Mouse (Mus musculus) T-cell, adult 2 months (primary cell): ENCODE measurements around the gene Pitx3.
"Not testable (repeated sequence)": the region's sequence is repeated elsewhere in the genome, so short reads cannot be mapped to it uniquely, and the experiment has no call there.

Source experiments
- DNase-seq: peaks from one replicate; pipeline ENCODE4 v3.0.0; 2022; ENCODE audit warnings: low spot score

Pitx3 gene

DNA sequence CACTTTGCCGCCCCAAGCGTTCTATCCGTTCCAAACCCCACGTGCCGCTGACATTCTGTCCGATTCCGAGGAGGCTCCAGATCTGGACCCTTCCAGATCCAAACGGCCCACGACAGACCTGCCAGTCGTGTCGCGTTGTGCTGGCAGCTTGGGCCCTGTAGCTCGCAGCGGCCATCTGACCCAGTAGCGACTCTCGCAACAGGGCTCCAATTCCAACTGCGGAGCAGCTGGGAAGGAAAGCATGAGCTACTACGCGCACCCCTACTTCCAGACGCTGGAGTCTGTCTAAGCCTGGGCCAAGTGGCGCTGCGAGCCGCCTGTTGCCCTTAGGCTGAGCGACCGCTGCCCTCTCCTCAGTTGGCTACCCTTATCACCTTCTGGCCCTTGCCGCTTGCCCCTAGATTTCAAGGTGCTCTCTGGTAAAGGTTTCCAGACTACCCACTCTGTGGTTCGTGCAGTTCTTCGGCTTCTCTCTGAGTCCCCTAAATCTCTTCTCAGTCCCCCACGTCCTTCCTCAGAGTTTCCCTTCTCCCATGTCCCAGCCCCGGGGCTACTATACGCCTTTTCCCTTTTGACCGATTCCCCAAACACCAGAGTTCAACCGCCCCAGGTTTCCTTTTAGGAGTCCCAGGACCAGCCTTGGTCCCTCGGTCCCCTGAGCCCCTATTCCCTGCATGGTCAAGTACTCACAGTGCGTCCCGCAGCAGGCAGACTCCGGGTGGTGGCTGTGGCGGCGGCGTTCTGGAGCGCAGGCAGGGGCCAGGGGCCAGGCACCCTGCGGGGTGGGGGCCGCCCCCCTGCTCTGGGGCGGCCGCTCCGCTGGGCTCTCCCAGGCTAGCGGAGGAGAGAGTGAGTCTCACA is at the start of gene Pitx3:
Gene Pitx3 (minus strand): TSS at position 816 of the 861 bp plus-strand sequence.
- DNase-seq = no peak

DNA sequence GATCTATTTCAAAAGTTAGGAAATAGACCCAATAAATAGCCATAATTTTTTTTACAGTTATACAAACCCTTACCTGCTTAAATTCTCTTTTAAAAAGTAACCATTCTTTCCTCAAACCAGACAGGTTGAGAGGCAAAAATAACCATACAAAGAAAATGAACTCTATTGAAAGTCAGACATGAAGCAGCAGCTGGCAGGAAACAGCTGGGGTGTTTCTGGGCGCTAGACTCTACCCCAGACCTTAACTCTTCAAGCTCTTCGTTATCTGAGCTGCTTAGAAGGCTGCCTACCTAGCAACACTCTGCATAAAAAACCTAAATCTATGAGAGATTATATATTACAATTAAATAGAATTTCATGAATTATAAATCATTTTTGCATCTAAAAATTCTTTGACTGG is 39.1 kb upstream of the Pitx3 start:
- DNase-seq = no peak

DNA sequence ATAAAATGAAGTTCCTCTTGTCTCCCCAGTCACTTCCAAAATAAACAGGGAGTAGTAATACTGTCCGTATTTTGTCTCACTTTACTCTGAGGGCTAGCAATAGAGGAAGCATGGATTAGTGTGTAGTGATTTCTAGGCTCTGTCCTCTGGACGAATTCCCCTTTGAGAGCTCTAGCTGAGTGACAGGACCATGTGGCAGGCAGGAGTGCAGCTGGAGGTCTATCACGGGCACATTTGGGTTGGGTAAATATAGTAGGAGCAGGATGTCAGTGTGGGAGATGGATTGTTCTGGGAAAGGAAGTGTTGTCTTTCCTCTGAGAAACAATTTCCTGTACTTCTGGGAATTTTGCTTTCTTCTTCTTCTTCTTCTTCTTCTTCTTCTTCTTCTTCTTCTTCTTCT is 38.5 kb upstream of the Pitx3 start:
- DNase-seq = no peak

DNA sequence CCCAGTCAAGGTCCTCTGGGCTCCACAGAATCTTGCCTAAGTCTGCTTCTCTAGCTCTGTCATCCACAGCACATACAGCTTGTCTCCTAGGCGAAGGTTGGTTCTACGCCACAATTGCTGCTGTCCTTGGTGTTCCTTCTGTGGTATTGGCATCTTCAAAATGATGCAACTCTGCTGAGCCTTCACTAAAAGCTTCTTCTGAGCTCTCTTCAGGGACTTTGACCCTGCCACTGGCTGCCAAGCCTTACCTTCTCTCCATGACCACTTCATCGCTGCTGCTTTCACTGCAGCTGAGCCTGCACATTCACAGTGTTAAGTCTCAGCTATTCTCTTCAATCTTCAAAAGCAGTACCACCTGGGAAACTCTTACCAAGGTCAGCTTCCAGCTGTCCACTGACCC is 34.1 kb upstream of the Pitx3 start:
- no peak for DNase-seq

DNA sequence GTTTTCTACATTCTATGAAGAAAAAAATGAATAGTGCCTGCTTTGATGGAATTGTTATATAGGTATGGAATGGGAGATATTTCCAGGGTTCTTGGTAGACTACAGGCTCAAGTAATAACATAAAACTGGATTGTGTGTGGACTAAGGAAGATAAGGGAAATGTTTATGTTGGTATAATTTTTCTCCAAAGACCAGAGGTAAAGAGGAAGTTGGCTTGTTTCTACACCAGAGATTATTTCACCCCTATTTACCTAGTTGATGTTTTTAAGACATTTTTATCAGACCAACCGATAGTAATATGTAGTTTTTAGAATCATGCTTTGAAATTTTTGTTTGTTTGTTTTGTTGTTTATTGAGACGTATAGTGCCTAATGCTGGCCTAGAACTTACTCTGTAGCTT is 32.1 kb upstream of the Pitx3 start:
- DNase-seq = no peak

DNA sequence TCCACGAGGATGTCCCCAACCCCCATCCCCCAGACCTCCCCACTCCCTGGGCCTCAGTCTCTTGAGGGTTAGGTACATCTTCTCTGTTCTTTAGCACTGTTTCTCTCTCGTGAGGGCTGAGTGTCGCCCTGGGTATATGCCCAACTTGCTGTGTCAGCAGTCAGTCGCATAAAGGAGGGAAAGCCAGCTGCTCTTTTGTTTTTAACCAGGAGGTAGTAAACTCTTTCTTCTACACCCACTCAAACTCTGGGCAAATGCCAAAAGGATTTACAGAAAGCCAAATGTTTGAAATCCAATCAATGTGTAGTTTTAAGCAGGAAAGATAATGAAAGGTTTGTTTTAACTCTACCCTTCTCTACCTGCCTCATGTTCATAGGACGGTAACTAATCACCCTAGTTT is 28.9 kb upstream of the Pitx3 start:
- no peak for DNase-seq

DNA sequence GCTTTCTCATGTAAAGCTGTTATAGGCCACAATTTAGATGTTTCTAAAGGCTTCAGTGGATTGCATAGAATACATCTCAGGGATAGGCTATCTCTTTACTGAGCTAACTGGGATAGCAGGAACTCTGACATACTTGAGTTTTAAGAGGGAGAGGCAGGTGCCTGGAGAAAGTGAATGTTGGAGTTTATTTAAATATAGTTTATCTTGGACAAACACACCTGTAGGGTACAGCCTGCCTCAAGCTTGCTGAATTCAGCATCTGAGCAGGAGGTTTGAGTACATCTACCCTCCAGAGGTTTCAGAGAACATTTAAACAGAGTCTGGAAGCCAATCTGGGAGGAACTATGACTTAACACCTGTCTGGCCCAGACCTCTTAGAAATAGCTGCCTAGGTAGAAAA is 27.0 kb upstream of the Pitx3 start:
- DNase-seq = no peak

DNA sequence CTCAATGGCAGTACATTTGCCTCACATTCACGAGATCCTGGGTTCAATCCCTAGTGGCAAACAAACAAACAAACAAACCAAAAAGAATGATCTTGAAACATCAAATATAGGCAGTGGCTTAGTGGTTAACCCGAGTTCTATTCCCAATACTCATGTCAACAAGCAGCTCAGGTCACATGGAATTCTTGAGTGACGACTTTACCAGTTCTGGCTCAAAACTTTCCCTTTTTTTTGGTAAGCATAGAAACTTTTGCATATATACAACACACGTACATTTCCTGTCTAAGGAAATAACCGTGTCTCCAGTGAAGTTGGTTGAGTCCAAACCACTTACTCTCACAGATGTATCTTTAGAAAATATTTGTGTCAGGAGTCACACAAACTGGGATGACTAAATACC is 24.4 kb upstream of the Pitx3 start:
- no peak for DNase-seq

DNA sequence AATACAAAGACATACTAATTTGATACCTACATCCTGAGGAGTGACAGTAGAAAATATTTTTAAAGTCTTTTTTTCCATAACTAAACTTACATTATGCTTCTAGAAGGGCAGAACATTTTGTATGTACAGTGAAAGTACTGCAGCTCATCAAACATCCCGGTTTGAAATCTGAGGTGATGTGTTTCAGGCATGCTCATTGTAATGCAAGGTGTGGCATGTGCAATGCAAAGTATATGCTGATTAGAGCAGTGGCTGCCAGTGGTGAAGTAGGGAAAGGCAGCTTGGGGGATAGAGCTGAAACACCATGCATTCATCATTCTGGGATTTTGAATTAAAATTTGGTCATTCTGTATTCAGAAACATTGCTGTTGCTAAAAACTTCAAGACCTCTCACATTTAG is 21.8 kb upstream of the Pitx3 start:
- DNase-seq = no peak

DNA sequence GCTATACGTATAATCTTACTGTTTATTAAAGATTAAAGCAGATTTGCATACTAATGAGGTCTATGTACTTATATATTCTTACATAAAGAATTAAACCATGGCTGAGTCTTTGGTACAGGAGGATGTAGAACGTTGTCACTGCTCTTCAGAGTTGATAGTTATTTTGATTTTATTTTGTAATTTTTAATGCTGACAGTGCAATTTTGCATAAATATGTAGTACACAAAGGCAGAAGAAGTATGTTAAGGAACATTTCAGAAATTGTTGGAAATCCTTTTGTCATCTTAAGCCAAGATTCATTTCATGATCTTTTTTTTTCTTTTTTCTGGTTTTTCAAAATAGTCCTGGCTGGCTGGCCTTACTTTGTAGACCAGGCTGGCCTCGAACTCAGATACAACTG is 21.3 kb upstream of the Pitx3 start:
- DNase-seq = no peak

DNA sequence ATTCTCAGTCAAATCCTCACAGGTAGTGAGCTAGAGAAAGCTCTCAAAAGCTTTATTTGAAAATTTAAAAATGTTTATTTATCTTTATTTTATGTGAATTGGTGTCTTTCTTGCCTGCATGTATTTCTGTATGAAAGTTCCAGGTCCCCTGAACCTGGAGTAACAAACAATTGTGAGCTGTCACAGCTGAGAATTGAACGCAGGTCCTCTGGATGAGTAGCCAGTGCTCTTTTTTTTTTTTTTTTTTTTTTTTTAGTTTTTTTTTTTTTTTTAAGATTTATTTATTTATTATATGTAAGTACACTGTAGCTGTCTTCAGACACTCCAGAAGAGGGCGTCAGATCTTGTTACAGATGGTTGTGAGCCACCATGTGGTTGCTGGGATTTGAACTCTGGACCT is 19.0 kb upstream of the Pitx3 start:
- not testable (repeated sequence) for DNase-seq

DNA sequence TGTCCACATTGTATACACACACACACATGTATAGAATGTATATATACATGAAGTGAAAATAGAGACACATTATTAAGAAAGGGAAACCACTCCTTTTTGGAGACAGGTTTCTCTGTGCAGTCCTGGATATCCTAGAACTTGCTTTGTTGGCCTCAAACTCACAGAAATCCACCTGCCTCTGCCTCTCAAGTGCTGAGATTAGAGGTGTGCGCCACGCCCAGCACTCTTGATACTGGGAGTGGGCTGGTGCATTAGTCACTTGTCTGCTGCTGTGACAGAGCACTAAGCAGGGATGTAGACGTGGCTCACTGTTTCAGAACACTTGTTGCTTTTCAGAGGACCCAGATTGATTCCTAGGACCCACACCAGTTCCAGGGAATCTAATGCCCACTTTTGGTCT is 17.8 kb upstream of the Pitx3 start:
- no peak for DNase-seq

DNA sequence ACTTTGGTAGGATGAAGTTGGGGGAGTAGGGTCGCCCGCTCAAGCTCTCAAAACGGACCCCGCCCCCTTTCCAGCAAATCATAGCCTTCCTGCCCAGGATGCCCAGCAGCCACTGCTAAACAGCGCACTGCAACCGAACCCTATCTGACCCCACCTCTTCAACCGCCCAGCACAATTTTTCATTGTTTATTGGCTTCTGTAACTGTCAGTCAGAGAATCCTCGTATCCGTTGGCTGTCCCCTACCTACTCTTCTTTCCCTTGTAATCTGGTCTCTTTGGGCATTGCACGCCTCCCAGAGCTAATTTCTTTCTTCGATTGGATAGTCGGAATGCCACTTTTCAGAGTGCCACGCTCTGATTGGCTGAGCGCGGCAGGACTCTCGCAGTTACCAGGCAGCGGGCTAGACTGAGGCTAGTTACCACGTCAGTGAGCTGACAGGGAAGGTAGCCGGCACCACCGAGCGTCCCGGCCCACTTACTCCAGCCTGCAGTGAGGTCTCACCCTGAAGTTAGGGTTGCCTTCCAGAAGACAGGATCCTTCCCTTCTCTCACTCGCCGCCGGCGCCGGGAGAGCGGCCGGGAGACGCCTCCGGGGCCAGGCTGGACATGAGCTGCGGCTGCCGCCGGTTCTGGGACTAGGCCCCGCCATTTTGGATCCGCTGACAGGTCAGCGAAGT is 4.1 kb upstream of the Pitx3 start, which contains the start of gene Gbf1:
Gene Gbf1 (plus strand): TSS at position 383 of the 677 bp plus-strand sequence.
- peak; percentile 94 for DNase-seq

DNA sequence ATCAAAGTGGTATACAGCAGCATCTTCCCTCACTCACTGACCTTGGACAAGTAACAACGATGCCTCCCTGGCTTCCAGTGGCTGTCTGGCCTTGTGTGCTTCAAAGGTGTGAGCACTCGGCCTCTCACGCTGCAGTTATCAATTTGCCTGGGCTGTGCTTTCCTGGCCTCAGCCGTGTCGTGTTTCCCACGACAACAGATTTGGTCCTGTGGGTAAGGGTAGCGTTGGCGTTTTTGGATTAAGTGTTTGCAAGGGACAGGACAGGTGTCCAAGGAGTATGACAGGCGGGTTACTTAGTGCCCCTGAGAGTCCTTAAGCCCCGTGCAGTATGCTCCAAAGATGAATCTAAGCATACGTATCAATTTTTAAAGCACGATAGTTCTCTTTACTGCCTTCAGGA is 965 bp upstream of the Pitx3 start:
- DNase-seq = no peak

DNA sequence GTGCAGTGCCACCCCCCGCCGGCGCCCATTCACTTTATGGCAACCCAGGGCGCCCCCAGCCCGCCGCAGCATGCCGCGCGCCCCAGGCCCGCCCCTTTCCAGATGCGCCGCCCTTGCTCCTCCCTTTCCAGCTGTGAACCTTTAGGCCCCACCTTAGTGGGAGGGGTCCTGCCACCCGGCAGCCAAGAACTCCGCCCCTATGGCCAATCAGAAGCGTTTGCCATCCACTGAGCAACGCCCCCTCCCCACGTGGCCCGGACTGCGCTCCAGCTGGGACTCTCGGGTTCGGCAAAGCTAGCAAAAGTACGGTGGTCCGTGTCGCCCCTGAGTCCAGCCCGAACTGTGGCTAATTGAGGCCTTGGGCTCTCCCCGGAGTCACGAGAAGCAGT is 240 bp upstream of the Pitx3 start:
- peak; percentile 82 for DNase-seq

DNA sequence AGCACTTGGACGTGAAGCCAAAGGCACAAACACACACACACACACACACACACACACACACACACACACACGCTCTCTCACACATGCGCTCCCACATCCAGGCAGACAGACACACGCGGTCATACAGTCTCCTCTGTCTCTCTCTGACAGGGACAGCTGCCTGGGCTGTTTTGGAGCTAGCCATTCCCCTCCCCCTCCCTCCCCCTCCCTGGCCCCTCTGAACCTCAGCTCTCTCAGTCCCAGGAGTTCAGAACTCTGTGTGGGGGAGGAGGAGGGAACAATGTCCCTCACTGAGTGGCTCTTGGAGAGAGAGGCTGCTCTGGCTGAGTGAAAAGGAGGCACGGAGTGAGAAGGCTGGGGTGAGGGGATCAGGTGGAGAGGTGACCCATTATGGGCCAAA is 7.0 kb downstream of the Pitx3 start:
- DNase-seq = no peak

DNA sequence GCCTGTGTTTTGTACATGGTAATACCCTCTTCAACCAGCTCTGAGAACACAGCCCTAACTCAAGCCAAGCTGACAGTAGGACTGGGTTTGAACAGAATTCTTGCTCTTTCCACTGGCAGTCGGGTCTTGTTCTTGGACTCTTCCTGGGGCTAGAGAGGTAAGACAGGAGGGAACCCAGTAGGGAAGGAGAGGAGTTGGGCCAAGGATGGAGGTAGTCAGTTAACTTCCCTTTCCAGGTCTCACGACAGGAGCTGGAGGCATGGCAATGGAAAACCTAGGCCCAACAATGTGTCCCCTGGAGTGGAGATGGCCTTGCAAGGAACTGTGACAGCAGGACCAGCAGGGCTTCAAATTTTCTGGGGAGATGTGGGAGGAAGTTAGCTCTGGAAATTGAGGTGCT is 7.8 kb downstream of the Pitx3 start:
- no peak for DNase-seq

DNA sequence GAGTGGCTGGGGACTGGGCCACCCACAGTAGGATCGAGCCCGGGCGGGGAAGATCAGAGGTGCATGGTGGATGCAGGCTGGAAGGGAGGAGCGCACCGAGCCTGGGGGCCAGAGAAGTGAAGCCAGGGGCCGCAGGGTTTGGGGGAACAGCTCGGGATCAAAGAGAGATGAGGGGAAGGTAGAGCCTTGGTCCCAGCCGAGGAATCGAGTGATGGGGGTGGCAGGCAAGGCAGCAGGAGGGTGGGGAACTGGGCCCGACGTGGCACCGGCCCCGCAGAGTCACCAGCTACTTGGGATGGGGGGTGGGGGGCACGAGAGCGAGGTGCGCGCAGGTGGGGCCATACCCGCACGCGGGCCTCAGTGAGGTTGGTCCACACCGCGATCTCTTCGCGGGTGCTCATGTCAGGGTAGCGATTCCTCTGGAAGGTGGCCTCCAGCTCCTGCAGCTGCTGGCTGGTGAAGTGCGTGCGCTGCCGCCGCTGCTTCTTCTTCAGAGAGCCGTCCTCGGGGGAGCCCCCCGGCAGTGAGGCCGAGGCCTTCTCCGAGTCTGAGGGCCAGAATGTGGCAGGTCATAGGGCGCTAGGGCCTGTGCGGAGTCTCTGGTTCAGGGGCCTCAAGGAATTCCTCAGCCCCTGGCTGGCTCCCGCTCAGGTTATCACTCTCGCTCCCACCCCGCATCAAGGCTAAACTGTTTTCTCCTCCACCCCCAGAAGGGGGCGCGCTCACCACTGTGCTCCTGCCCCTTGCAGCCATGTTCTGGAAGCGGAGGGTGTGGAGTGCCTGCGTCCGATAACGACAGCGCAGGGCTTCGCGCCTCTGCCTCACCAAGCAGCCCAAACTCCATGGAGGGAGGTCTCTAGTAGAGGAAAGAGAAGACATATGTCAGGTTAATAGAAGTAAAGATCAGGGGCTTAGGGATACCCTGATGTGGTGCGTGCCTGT is 11.2 kb downstream of the Pitx3 start:
- DNase-seq = peak; percentile 81

DNA sequence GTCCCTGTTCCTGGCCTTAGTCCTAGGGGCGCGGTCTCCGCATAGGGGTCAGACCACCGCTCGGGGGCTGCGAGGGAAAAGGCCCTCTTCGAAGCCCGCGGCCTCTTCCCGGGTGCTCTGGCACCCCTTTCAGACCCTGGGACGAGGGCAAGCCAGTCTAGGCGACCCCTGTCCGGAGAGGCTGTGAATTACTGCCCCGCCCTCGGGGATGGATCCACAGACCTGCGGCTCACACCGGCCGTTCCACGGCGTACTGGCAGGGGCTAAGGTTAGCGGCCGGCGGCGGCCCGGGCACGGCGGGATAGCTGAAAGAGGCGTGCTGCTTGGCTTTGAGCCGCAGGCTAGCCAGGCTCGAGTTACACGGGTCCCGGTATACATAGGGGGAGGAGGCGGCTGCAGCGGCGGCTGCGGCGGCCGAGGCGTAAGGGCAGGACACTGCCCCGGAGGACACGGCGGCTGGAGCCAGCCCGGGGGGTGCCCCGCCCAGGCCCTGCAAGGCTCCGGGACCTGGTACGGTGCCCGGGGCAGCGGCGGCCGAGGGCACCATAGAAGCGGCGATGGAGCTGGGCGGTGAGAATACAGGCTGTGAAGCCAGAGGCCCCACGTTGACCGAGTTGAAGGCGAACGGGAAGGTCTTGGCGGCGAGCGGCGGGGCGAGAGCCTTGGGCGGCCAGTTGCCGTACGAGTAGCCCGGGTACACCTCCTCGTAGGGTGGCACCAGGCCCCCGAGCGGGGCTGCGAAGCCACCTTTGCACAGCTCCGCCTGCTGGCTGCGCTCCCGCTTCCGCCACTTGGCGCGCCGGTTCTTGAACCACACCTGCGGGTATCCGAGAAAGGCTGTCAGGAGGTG is 12.1 kb downstream of the Pitx3 start:
- peak; percentile 79 for DNase-seq

DNA sequence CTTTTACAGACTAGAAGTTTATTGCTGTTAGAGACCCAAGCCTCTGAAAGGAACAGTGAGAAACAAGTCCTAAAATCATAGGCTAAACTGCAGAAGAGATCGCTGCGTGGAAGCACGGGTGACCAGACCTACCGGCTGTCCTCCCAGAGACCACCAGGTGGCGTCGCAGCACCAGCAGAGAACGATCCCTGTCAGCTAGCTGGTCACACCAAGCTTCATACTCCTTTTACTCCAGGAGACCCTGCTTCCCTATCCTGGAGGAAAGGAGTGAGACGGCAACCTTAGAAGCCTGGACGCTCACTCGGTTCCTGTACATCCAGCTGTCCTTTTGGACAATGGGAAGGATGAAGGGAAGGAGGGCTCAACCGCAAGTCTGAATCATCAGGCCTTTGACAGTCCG is 12.8 kb downstream of the Pitx3 start:
- peak; percentile 80 for DNase-seq

DNA sequence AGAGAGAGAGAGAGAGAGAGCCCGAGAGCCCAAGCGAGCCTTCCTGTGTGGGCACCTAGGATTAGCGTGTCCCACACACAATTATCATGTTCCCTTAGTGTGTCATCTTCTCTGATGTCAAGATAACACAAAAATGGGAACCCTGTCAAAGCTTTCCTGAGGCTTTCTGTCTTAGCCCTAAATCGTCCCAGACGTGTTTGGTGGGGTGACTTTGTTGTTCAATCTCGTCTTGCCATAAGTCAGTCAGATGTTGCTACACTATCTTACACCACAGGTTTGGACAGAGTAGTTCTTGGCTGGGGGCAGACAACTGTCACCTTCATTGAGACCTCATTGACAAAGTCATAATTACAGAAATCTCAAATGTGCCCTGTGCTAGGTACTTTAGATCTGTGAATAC is 15.5 kb downstream of the Pitx3 start:
- no peak for DNase-seq
